Mouse (Mus musculus): Measurements from ENCODE around the gene Asb12. TPM values are rescaled to one million over a fixed set of nuclear protein-coding genes. Genes with fewer than 3 reads are reported as not detected.
"Not testable (repeated sequence)": the region's sequence is repeated elsewhere in the genome, so short reads cannot be mapped to it uniquely, and the experiment has no call there.

Asb12 gene
- total RNA-seq (2014; fragmentation: Nextera tagmentation) (not detected in 2 replicates), total RNA-seq (2017) (not detected in 2 replicates)

DNA sequence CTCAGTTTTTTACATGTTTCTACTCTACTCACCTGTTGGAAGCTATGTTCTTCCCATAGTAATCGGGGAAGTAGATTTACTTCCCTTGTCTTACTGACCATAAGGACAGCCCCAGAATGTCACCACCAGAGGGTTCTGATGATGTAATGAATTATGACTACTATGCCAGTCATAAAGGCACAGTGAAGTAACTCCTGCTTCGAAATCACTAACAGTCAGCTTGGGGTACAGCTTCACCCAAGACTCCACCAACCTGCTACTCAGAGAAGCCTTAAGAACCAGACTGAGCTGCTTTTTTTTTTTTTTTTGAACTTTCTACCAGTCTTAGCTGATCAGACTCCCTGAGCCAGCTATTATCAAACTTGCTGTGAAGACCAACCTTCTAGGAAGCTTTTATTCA is at the start of gene Asb12, which contains the start of gene Pfn5:
TSS of gene Asb12 (minus strand) at position 101 of the 400 bp plus-strand sequence.
TSS of gene Pfn5 (plus strand) at position 218 of the 400 bp plus-strand sequence.
- ATAC-seq (replicated peaks; ENCODE audit: low FRiP score, low TSS enrichment, poor library complexity, severe bottlenecking) = no peak

DNA sequence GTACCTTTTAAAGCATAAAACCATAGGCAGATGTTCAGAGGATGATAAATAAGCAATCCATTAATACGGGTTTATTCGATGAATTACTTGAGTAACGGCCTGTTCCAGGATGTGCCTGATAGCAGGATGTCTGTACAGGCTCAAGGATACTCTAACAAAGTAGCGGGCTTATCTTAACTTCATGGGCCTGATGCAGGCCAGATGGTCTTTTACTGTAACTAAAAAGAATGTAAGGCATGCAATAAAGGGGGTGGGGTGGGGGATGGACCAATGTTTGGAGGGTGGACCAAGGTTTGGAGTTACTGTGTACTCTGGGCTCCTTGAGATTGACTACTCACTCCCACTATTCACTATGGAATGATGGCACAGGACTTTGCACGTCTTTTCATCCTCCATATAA is 42.8 kb upstream of the Asb12 start:
- ATAC-seq (replicated peaks; ENCODE audit: low FRiP score, low TSS enrichment, poor library complexity, severe bottlenecking) = no peak

DNA sequence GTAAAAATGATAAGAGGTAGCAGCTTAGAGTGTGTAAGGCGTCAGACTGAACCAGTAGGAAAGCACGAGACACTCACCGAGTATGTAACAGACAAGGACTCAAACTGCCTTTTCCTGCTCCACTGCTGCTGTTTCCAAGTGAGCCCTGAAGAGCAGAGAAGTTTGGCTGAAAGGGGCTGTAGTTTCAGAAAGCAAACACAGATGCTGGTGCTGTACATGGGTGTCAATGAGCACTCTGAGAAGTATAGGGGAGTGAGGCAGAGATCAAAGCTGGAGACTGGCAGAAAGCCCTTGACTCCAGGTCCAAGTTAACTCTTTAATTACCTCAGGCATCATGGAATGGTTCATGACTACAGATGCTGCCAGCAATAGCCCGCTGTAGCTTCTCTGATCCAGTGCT is 3.5 kb downstream of the Asb12 start:
- ATAC-seq (replicated peaks; ENCODE audit: low FRiP score, low TSS enrichment, poor library complexity, severe bottlenecking) = no peak

DNA sequence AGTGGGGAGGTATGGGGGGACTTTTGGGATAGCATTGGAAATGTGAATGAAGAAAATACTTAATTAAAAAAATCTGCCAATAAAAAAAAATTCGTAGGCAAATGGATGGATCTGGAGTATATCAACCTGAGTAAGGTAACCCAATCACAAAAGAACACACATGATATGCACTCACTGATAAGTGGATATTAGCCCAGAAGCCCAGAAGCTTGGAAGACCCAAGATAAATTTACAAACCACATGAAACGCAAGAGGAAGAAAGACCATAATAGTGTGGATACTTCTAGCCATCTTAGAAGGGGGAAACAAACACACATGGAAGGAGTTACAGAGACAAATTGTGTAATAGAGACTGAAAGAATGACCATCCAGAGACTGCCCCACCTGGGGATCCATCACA is 22.3 kb downstream of the Asb12 start:
- ATAC-seq (replicated peaks; ENCODE audit: low FRiP score, low TSS enrichment, poor library complexity, severe bottlenecking) = not testable (repeated sequence)

DNA sequence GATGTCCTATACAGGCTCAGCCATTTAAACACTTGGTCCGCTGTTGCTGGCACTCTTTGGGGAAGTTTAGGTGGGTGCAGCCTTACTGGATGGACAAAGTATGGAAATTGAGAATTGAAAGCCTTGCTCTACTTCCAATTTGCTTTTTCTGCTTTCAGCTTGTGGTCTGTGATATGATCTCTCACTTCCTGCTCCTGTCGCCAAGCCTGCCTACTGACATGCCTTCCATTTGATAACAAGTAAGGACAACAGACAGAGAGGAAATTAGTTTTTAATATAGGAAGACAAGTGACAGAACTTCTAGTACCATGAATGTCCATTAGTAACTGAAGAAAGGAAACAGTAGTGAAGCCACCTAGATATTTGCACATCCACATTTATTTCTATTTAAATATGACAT is 32.6 kb downstream of the Asb12 start:
- peak; percentile 55; the same call in 1 of the 2 replicates for ATAC-seq (replicated peaks; ENCODE audit: low FRiP score, low TSS enrichment, poor library complexity, severe bottlenecking)

DNA sequence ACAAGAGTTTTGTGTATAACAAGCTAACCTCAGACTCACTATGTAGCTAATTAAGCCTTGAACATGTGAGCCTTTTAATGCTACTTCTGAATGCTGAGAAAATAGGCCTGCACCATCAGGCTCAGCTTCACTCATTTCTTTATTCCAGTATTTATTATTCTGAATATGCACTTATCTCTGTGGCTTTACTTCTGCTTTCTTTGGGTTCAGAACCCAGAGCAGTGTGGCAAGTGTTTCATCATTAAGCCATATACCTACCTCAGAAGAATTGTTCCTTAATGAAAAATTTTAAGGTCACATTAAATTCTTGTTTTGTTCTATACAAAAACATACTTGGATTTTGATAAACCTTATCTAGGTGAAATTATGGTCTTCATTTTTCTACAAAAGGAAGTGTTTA is 33.9 kb downstream of the Asb12 start:
- ATAC-seq (replicated peaks; ENCODE audit: low FRiP score, low TSS enrichment, poor library complexity, severe bottlenecking) = no peak

DNA sequence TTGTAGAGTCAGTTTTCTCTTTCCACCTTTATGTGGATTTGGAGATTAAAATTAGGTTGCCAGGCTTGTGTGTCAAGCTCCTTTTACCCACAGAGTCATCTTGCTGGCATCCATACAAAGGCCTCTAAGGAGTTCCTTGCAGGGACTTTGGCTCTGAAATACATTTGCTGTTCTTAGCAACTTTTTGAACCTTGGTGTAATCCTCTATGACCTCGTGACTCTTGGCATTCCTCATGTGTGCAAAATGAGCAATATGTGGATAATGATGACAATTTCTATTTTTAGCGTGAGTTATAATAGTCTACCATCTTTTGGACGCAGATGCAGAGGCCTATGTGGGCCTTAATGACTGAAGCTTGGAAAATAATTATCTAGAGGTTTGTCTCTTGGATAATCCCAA is 100.6 kb downstream of the Asb12 start:
- ATAC-seq (replicated peaks; ENCODE audit: low FRiP score, low TSS enrichment, poor library complexity, severe bottlenecking) = no peak

DNA sequence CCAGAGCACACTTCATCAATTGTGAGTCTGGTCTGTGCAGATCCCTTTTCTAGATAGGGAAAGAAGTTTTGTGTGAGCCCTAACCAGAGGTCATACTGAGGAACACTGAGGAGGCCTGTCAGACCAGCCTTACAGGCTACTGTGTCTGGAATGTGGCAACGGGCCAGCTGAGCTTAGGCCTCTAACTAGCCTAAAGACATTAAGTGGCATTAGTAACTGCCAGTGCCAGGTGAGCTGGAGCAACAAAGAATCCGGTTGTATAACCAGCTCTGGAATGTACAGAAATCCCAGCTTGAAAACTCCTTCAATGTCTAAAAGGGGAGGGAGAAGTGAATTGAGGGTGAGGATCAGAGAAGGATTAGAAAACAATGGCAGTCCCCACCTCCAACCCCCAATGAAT is 111.9 kb downstream of the Asb12 start:
- no peak for ATAC-seq (replicated peaks; ENCODE audit: low FRiP score, low TSS enrichment, poor library complexity, severe bottlenecking)

DNA sequence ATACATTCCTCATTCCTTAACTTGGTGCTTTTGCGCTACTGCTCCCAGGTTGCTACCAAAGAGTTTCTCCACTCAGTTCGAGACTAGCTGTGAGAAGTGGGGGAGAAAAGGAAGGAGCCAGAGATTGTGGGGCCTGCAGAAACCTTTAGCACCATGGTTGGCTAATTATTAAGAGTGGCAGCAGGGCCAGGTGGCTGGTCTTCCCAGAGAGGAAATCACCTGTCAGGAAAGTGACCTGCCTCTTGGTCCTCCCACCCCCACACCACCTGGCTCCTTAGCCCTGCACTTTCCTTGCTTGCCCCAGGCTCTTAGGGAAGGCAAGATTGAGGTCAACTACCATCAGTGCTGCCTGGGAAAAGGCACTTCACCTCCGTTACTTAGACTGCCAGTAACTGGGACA is 112.6 kb downstream of the Asb12 start:
- ATAC-seq (replicated peaks; ENCODE audit: low FRiP score, low TSS enrichment, poor library complexity, severe bottlenecking) = no peak

DNA sequence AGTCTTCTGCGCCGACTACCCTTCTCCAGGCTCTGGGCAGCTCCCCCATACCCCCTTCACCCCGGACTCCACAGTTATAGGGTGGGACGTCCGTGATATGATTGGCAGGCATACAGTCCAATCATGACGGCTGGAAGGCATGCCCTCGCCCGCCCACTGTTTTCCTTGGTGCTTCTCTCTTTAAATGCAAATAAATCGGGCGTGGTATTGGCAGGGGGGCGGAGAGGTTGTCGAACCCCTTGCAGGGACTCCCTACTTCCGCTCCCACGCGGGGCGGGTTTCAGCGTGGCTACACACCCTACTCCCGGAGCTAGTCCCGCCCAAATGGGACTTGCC is 113.0 kb downstream of the Asb12 start, which contains the start of gene Amer1:
TSS of gene Amer1 (minus strand) at position 97 of the 336 bp plus-strand sequence.
- peak; percentile 95 for ATAC-seq (replicated peaks; ENCODE audit: low FRiP score, low TSS enrichment, poor library complexity, severe bottlenecking)

DNA sequence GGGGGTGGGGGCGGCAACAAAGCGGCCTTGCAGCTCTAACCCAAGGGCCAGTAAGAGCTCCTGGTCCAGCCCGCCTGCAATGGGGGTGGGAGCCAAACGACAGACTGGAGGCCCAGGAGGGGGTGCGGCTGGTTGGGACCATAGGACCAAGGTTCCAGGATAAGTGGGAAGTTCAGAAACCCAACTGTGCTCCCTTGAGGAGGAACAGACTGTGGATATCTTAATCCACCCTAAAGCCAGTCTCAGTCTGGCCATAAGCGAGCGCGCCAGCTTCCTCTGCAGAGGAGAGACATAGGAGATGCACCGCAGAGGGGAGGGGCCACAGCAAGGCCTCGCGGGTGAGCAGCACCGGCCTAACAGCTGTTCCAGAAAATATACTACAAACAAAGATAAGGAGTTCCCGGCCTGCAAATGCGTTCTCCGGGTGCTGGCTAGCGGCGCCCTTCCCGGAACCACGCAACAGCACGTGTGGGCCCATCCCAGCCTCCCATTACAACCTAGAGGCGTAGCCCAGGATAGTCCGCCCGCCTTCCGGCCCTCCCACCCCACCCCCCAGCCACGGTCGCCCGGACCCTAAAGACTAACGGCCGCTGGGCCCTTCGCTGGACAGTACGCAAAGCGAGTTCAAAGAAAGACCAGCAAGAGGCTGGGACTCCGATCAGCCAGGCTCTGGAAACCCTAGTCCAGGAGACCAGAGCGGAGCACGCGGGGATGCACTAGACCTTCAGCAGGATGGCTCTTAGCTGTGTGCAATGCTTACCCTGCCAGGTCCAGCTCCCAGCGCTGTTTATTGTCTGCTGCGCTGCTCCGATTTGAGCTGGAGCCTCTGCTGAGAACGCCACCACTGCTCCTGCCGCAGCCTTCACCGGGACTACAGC is 113.7 kb downstream of the Asb12 start:
- ATAC-seq (replicated peaks; ENCODE audit: low FRiP score, low TSS enrichment, poor library complexity, severe bottlenecking) = peak; percentile 86

DNA sequence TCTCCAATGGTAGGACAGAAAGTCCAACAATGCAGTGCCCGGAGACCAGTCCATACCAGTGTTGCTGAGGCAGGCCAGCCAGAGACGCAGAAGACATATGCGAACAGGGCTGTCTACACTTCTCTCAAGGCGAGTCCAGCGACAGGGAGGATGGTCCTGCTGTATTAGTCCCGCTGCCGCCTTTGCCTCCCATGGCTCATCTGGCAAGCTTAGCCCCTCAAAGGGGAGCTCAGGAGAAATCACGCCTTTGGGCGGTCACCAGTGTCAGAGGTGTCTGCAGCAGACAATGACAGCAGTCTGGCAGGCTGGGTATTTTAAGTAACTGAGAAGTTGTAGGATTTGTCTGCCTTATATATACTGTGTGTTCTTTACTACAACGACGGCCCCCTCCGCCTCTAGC is 114.4 kb downstream of the Asb12 start:
- ATAC-seq (replicated peaks; ENCODE audit: low FRiP score, low TSS enrichment, poor library complexity, severe bottlenecking) = no peak

DNA sequence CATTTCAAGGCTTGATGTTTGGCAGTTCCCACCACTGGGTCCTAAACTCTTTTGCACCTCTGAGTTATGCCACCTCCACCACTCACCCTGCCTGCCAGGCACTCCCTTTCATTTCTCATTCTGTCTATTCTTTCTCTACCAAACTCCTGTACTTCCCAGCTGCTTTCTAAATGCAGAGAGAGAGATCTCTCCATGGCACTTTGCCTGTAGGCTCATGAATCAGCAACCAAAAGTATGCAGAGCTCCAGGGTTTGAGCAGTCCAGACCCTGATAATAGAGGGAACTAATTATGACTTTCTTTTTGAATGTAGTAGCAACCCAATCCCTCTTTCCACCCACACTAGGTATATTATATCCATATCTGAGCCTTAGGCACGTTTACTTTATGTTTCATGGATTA is 115.5 kb downstream of the Asb12 start:
- ATAC-seq (replicated peaks; ENCODE audit: low FRiP score, low TSS enrichment, poor library complexity, severe bottlenecking) = no peak

DNA sequence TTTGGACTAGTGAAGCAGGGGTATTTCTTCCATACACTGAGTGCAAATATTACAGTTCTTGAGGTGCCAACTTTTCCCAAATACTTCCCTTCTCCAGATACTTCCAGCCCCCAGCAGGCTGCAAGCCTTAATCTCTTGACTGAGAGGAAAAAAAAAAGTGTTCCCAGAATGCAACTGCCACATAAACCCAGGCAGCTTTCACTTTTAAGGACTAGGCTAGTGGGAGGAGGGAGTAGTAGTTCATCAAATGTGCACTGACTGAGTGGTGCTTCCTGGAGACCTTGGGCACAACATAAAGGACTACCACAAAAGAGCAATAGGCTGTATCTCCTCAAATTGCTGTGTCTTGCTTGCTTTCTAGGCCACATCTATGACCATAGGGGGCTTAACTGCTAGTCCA is 116.5 kb downstream of the Asb12 start:
- no peak for ATAC-seq (replicated peaks; ENCODE audit: low FRiP score, low TSS enrichment, poor library complexity, severe bottlenecking)

DNA sequence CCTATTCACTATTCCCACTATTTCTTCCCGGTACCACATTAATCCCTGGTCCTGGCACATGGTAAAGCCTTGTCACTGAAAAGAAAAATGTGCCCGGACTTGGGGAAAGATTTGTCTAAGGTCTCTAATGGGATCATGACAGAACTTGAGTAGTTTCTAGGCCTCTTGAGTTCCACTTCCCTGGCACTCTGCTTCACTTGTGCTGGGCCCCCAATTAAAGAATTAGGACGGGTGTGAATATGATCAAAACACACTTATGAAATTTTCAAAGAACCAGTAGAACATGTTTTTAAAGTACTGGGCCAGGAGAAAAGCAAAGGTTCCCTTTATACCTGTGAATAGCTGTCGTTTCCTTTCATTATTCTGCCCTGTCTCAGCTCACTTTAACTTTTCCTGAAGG is 119.3 kb downstream of the Asb12 start:
- ATAC-seq (replicated peaks; ENCODE audit: low FRiP score, low TSS enrichment, poor library complexity, severe bottlenecking) = no peak

DNA sequence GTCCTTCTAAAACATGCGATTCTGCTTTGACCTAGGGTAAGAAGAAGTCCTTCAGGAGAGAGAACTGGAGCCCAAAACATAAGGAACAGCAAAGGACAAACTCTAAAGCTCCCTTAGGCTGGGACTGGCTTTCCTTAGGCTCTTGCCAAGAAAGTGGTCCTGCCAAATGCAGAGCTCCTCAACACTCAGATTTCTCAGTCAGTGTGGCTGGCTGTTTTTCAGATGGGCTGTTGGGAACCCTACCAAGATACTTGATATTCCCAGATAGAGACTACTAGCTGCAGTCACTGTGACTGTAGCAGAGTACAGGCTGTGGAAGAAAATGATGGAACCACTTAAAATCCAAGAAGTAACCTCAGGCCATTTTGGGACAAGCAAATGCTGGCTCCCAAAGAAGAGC is 120.6 kb downstream of the Asb12 start:
- no peak for ATAC-seq (replicated peaks; ENCODE audit: low FRiP score, low TSS enrichment, poor library complexity, severe bottlenecking)

Other genes with a start within 250 kb of the Asb12 start
- 9.5 and 9.6 TPM in 2 replicates for gene Amer1, start 113.1 kb downstream of the Asb12 start, total RNA-seq (2014; fragmentation: Nextera tagmentation)
- gene Amer1, start 113.1 kb downstream of the Asb12 start, total RNA-seq (2017) = 6.2 and 10.1 TPM in 2 replicates
- gene Pfn5, start 117 bp upstream of the Asb12 start, total RNA-seq (2014; fragmentation: Nextera tagmentation) = not detected in 2 replicates
- gene Pfn5, start 117 bp upstream of the Asb12 start, total RNA-seq (2017) = not detected in 2 replicates
- gene Zc4h2, start 100.5 kb upstream of the Asb12 start, total RNA-seq (2014; fragmentation: Nextera tagmentation) = 3.8 and 4.6 TPM in 2 replicates
- gene Zc4h2, start 100.5 kb upstream of the Asb12 start, total RNA-seq (2017) = 4.6 and 13.8 TPM in 2 replicates
- 0.35 and 1.4 TPM in 2 replicates for gene Zc3h12b, start 153.7 kb upstream of the Asb12 start, total RNA-seq (2014; fragmentation: Nextera tagmentation)
- 0.28 and 0.80 TPM in 2 replicates for gene Zc3h12b, start 153.7 kb upstream of the Asb12 start, total RNA-seq (2017)